Mouse (Mus musculus) ZHBTc4 (cell line): ENCODE data around the gene Mdfi.

Experiments used
- DNase-seq: peaks from one replicate; pipeline ENCODE4 v3.0.0-alpha.2; 2011; ENCODE audit warnings: low read depth, low spot score

Mdfi gene

DNA sequence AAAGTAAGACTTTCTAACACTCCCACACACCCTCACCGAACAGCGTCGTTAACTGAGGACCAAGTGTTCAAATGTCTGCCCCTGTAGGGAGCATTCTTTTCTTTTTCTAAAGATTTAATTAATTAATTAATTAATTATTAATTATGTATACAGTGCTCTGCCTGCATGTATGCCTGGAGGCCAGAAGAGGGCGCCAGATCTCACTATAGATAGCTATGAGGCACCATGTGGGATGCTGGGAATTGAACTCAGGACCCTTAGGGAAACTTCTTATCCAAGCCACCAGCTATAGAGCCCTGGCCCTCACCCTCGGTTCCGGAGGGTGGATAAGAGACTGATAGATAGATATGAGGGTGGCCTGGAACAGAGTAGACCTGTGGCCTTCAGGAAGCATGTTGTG lies 13.5 kb upstream of the Mdfi start:
- no peak for DNase-seq

DNA sequence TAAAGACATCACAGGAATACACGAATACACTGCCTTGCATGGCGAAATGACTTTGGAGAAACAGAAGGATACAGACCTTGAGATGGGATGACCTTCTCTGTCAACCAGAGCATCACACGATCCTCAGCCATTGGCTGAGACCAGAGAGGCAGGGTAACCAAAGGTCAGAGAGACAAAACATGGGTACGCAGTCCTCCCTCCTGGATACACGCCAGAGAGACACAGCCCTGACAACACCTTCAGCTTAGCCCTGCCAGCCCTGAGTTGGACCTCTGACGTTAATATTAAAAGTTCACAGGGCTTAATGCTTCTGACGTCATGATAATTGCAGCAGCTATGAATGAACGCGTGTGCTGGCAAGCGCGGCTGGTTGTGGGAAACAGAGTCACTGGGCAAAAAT lies 11.1 kb upstream of the Mdfi start:
- no peak for DNase-seq

- DNase-seq, result peak; percentile 67
Measured at GRCm38 (mm10) chr17:47843465-47843864, 9.0 kb upstream of the Mdfi start.

DNA sequence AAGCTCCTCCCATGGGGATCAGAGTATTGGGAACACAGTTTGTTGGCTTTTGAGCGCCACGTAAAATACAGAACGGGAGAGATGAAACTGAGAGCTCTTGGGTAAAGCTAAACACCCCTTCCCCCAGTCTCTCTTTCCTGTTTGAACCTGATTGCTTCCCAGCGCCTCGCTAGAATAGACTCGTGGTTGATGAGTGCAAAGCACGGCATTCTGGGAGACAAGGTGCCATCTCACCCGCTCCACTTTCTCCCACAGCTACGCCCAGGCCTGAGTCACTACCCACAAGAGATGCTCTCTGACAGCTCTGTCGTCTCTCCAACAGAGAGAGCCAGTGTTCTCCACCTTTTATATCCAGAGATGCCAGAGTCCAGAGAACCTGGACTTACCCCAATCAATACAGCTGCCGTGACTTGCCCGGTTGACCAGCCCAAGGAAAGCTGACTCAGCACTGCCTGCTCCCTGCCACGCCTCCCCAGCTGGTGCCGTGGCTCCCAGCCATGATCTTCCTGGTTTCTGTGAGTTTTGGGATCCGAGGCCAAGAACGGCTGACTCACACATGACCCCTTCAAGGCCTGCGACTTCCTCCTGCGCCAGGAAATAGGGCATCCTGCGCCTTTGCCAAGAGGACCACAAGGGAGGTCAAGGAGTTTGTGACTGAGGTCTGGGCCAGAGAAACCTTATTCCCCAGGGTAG lies 7.6 kb upstream of the Mdfi start:
- DNase-seq, result no peak

- DNase-seq, result no peak
Measured at GRCm38 (mm10) chr17:47841521-47841920, 7.0 kb upstream of the Mdfi start.

DNA sequence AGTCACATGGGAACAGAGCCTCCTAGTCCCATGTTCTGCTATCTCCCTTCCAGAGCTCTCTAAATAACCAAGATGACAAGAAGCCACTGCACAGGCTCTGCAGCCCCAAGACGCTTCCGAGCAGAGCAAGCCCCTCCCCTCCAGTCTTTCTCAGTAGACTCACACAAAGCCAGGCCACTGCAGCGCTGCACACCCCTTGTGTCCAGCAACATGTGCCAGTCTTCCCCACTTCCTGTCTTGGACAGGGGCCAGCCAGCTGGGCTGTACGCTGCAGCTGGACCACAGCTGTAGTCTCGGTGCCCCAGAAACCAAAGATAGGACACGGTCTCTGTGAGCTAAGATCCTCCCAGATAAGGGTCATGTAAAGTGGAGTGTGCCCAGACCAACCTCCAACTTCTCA lies 3.3 kb upstream of the Mdfi start:
- DNase-seq, result no peak

DNA sequence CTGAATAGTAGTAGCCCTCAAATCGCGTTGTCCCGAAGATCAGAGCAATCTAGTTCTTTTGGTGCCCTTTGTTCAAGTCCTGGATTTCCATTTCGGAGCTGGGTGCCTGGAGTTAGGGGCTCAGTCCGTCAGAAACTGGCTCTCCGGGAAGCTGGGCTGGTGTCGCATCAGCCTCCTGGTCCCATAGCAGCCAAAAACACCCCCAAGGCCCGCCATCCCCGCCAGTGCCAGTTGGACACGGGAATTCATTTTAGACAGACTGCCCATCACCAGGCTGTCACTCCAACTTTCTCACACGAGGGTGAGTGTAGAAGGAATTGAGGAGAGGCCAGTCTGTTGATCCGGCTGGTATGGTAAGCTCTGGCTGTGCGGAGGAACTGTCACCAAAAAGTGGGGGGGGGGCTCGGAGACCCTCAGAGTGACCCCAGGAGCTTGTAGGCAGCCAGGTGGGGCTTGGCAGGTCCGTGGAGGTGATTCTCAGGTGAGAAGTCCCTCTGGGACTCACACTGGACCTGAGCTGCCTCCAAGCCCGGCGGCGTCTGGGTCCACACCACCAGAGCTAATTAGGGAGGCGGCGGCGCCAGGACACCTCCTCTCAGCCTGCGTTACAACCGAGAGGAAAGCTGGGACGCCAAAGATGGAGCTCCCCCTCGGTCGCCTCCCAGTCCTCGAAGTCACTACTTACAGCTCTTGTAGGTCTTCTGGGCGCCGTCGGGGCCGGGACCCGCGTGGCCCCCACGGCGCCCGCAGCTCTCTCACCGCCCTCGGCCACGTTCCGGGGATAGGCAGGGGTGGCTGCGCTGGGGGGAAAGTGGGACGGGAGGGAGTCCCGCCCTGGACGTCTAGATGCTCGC lies 636 bp downstream of the Mdfi start:
- no peak for DNase-seq

- DNase-seq, result peak; percentile 70
Measured at GRCm38 (mm10) chr17:47833029-47833627, 1.4 kb downstream of the Mdfi start.

DNA sequence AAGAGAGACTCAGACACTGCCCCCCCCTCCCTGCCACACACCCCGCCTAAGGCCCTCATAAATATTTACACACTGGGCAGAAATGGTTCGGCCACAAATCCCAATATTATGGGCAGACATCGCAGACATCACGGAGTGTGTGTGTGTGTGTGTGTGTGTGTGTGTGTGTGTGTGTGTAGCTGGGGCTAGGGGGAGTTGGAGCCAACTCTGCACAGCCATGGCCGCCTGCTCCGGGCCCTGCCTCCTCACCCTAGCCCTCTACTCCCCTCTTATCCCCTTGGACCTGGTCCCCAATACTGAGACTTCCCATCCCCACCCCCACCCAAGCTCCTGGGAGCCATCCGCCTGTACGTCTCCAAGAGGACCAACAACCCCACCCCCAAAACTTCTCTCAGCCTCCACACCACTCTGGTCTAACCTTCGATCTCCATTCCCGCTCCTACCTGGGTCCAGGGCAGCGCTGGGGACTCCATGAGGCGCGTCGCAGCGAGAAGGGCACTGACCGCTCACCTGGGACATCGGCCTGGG lies 1.9 kb downstream of the Mdfi start:
- no peak for DNase-seq

- DNase-seq, result no peak
Measured at GRCm38 (mm10) chr17:47831772-47832171, 2.7 kb downstream of the Mdfi start.

- no peak for DNase-seq
Measured at GRCm38 (mm10) chr17:47831161-47831560, 3.3 kb downstream of the Mdfi start.

GRCm38 (mm10) chr17:47821339-47821738 lies 13.2 kb downstream of the Mdfi start:
- no peak for DNase-seq

DNA sequence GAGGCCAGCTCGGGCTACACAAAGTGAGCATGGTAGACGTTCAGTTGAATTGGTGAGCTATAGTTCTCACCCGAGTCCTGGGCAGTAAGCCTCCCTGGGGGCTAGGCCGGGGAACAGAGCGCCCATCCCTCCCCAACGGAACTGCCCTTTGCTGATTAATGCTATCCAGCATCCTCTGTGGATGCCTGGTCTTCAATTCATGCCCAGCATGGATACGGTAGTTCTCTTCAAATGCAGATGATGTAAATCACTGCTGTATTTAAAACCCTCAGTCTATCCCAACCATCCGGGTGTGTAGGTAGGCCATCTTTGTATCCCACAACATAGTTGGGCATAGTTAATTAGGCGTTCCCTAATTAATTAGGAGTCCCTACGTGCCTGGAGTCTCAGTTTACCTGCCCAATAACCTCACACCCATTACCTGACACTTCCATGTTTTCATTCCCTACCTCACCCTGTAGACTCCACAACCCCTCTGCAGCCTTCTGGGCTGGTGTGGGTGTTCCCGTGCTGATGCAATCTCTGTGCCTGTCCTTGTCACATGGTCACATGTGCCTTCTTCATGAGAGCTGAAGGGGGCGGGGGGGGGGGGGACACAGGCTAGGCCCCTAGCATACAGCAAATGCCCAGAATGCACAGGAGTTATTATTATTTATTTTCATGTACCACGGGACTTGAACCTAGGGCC lies 16.3 kb downstream of the Mdfi start:
- DNase-seq, result peak; percentile 78

DNA sequence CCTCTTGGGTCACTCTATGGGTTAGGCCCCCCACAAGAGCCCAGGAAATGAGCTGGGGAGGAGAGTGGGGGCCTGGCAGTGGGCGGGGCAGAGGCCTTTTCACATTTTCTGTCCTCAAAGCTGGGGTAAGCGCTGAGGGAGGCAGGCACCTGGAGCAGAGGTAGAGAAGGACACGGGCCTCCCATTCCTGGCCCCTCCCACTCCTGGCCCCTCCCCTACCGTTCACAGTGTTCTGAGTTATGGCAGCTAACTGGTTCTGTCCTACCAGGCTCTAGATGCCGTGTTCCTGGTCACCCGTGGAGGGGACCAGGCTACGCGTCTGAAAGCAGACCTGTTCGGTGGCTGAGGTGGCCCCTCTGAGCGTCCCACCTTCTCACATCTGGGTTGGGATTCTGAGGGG lies 19.0 kb downstream of the Mdfi start:
- peak; percentile 74 for DNase-seq

DNA sequence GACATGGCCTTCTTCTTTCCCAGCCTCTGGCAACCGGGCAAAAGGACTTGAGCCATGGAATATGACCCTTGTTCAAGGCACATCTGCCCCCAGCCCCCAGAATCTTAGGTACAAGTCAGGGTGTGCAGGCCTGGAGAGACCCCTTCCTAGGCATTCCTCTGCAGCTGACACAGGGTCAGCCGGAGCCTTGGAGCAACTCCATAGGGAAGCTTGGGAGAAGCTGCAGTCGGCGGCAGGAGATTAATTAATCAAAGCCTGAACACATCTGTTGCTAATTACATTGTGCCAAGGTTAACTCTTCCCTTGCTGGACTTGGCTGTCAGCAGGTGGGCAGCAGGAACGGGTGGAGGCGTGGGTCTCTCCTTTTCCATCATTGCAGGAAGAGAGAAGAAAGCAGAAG lies 20.0 kb downstream of the Mdfi start:
- no peak for DNase-seq

DNA sequence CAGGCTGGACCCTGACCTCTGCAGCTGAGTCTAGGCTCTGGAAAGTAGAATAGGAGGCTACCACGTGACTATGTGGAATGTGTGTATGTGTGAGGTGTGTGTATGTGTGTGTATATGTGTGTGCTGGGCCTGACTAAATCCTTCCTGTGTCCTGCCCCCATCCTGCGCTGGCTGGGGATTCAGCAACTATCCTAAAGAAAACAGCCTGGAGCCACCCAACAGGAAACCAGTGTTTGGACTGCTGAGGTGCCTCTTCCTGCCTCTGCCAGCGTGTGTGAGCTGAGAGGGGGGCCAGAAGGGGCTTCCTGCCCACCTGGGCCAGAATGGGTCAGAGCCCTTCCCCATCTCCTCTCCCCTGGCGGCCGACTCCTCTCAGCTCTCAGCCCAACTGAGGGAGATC lies 20.9 kb downstream of the Mdfi start:
- no peak for DNase-seq

- peak; percentile 69 for DNase-seq
Measured at GRCm38 (mm10) chr17:47812200-47812599, 22.3 kb downstream of the Mdfi start.

DNA sequence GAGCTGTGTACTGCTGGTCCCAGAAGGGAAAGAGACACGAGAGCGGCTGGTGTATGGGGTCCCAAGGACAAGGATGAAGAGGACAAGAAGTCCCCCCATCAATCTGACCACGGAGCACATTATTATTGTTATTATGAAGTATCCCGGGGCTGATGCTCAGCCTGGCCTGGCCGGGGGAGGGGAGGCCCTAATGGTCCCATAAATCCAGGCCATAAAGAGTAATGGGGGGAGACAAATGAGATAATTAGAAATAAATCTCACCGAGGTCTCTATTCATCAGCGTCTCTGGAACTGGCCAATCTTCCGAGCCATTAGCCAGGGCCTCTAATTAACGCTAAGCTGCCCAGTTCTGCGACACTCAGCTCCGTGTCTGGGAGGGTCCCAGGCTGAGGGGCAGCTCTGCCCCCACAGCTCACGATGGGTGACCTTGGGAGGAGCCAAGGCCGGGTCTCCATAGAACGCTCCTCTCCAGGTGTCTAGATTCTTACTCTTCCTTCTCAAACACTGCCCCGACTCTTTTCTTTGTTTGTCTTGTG lies 23.2 kb downstream of the Mdfi start:
- no peak for DNase-seq

GRCm38 (mm10) chr17:47806230-47806629 lies 28.3 kb downstream of the Mdfi start:
- DNase-seq, result no peak

GRCm38 (mm10) chr17:47805047-47805835 lies 29.2 kb downstream of the Mdfi start:
- peak; percentile 71 for DNase-seq

DNA sequence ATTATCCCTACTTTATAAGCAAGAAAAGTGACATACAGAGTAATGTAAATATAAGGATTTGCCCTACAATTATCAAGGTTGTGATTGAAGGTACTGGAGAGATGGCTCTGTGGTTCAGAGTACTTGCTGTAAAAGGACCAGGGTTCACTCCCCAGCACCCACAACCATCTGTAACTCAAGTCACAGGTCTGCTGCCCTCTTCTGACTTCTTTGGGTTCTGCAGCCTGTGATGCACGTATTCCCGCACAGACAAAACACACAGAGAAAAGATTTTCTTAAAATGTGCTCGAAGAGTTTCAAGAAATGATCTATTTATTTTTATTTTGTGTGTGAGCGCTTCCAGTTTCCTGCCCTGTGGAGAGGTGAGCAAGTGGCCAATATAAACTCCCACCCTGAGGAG lies 30.8 kb downstream of the Mdfi start:
- DNase-seq, result peak; percentile 82
